Mouse (Mus musculus): ENCODE measurements at regions not wholly inside any gene's neighbourhood (a gene's known extent, or its start where the extent isn't known, plus 50 kb on each side); places are given as distances from the start of the nearest gene placed in this dataset.
A peak's percentile ranks its signal among the peaks of the same experiment; 100 is the strongest.
"Not testable (repeated sequence)": the region's sequence is repeated elsewhere in the genome, so short reads cannot be mapped to it uniquely, and the experiment has no call there.

- DNase-seq (ENCODE audit: low spot score) = no peak
Observed at GRCm38 (mm10) chr3:138609749-138610148, 83.8 kb downstream of the Eif4e start.

DNA sequence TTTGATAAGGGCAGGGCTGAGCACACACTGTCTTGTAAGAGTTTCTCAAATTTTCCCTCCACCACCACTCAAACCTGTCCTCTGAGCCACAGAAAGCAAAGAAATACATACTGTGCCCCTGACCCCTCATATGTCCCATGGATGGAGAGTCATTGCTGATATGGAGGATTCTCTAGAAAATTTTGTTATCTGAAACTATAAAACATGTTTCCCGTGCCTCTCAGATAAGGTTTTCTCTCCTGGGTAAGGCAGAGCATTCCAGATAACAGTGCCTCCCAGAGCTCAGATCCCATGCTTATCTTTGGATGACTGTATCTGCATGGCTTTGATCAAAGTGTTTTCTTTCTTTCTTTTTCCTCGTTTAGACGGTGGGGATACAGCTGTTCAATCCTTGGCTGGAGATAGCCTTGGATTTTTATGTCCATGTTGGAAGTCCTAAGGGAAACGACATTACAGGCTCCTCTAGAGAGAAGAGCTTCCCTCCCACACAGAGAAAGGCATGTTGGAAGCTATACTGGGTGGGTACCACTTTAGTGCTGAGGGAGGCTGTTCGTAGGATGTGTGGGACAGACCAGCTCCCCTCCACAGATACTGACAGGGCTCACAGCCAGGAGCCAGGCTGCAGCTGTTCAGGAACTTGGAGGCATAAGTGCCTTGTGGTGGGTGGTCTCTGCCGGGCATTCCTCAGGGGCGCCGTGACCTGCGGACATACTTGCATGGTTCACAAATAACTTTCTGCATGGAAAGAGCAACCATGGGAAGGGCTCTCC is 87.1 kb downstream of the Eif4e start:
- DNase-seq (ENCODE audit: low spot score) = no peak

DNA sequence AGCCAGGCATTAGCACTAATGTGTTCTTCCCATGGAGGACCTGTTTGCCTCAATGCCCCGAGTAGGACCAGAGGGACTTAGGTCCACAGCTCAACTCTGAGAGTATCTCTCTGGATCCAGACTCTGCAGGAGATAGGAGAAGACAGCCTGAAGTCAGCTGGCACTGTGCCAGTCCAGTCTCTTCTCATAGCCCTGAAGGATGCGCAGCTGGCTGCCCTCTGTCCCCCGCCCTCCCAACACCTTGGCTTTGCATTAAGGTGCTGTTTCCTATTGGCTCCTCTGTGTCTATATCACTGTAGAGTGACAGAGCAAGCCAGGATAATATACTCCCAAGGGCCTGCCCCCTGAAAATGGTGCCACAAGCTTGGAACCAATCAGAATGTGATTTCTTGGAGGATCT is 87.7 kb downstream of the Eif4e start:
- DNase-seq (ENCODE audit: low spot score) = no peak

- DNase-seq (ENCODE audit: low spot score) = no peak
Observed at GRCm38 (mm10) chr3:138614899-138615298, 88.9 kb downstream of the Eif4e start.

- no peak for DNase-seq (ENCODE audit: low spot score)
Observed at GRCm38 (mm10) chr3:138620263-138620662, 94.3 kb downstream of the Eif4e start.

GRCm38 (mm10) chr3:138624128-138624527 is 98.1 kb downstream of the Eif4e start:
- DNase-seq (ENCODE audit: low spot score) = no peak

GRCm38 (mm10) chr3:138626230-138626629 is 100.3 kb downstream of the Eif4e start:
- DNase-seq (ENCODE audit: low spot score) = no peak

GRCm38 (mm10) chr3:138630231-138630630 is 104.3 kb downstream of the Eif4e start:
- no peak for DNase-seq (ENCODE audit: low spot score)

- DNase-seq (ENCODE audit: low spot score) = no peak
Observed at GRCm38 (mm10) chr3:138632086-138632485, 106.1 kb downstream of the Eif4e start.

GRCm38 (mm10) chr3:138642026-138642425 is 100.0 kb upstream of the Tspan5 start:
- peak; percentile 8 for DNase-seq (ENCODE audit: low spot score)

DNA sequence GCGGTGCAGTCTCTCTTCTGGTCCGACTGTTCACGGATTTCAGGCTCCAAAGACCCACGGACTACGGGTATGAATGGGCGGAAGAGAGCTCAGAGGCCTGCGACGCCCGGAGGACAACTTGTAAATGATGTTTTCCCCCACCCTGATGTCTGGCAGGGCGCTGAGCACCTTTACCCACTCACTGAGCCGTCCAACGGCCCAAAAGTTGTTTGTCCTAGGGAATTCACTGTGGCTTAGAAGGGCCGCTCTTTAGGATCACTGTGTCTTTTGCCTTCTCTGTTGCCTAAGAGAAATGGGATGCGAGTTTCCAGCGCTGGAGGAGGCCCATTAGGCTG is 98.1 kb upstream of the Tspan5 start:
- DNase-seq (ENCODE audit: low spot score) = no peak

DNA sequence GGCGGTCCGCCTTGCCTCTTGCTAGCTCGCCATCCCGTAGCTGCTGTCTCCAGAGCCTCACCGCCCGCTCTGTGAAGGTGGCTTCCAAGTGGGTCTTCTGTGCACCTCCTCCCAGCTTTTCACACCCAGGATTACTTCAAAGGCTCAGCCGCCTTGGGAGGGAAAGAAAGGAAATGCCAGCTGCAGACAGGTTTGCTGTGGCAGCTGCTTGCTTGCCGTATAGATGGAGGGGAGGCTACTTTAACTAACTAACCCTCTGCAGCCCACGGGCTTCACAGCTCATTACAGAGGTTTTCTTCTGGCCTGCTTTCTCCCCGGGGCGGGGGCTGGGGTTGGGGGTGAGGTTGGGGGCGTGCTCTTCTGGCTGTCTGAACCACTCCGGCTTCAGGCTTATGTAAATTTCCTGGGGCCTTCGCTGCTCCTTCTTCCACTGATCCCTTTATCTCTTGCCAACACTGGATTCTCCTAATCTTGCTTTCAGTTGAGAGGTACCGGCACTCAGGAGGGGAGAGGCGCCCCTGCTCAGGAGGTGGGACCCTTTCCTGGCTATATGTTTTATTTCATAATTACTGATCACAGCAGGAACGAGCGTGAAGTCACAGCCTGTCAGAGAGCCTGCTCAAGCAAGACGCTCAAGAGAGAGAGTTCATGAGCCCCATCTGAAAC is 97.6 kb upstream of the Tspan5 start:
- DNase-seq (ENCODE audit: low spot score) = no peak

DNA sequence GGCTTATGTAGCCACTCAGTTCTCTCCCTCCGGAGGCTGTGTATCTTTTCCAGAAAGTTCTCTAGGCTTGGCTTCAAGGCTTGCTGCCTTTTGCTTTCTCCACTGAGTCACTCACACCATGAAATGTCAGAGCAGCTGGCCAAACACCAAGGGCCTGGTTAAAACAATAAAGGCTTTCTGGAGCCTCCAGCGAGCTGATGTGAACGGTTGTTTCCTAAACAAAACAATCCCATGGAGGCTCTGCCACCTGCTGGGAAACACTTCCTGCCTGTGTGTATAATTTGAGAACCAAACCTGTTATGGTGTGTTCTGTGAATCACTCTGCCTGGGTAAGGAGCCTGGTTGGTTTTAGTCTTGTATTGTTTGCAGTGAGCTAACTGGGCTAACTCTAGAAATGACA is 96.7 kb upstream of the Tspan5 start:
- peak; percentile 9 for DNase-seq (ENCODE audit: low spot score)

DNA sequence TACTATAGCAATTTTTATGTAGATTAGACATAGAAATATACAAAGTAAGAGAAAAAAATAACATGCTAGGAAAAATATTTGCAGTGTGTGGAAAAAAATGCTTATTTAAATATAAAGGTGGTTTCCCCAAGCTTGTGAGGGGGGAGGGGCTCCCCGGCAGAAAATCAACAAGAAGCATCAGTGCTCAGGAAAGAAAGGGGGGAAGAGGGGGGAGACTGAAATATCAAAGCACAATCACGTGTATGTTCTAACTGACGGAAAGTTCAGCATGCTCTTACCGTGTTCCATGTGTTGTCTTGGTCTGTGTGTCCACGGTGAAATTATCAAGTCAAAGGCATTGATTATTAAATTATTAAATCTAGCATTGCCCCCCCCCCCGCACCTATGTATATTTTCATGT is 92.3 kb upstream of the Tspan5 start:
- DNase-seq (ENCODE audit: low spot score) = no peak

GRCm38 (mm10) chr3:138650671-138651070 is 91.3 kb upstream of the Tspan5 start:
- not testable (repeated sequence) for DNase-seq (ENCODE audit: low spot score)

GRCm38 (mm10) chr3:138651361-138652205 is 90.4 kb upstream of the Tspan5 start:
- DNase-seq (ENCODE audit: low spot score) = no peak

- no peak for DNase-seq (ENCODE audit: low spot score)
Observed at GRCm38 (mm10) chr3:138652206-138652605, 89.8 kb upstream of the Tspan5 start.

DNA sequence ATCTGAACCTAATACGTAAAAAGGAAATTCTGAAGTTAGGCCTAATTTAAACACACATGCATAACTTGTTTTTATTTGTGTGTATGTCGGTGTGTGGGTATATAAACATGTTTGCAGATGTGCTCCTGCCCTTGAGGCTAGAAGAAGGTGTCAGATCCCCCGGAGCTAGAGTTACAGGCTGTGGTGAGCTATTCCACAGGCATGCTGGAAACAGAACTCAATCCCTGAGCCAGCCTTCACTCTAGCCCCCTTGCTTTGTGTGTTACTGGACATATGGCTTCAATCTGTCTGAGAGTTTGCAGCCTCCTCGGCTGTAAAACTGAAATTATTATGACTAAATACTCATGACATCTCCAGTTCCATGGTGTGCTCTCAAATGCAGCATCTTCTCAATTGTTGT is 89.3 kb upstream of the Tspan5 start:
- no peak for DNase-seq (ENCODE audit: low spot score)

GRCm38 (mm10) chr3:138653549-138654246 is 88.3 kb upstream of the Tspan5 start:
- no peak for DNase-seq (ENCODE audit: low spot score)

GRCm38 (mm10) chr3:138654610-138655371 is 87.2 kb upstream of the Tspan5 start:
- DNase-seq (ENCODE audit: low spot score) = no peak

GRCm38 (mm10) chr3:138655479-138655878 is 86.5 kb upstream of the Tspan5 start:
- DNase-seq (ENCODE audit: low spot score) = no peak

Measured in gastrocnemius, adult 18-20 months (tissue).